In genomic region chr6:114930646-114931045, GRCm38 (mm10) we compare ENCODE assay signal across 11 mouse cellular contexts. TPM values are rescaled to one million over a fixed set of nuclear protein-coding genes. Genes with fewer than 3 reads are reported as not detected.
DNase-seq lines count a peak whose midpoint lies in the region; ATAC-seq and TF ChIP-seq lines count a peak whose summit lies in the region.
"Had no signal": no experiment of that assay in that cellular context is flagged by ENCODE, and none has a peak within 500 bp of the region (broad histone marks: within the 10 kb centered on the region; RNA-seq: fewer than 3 reads in every experiment).

No protein-coding gene starts in this region.

- ATAC-seq in forebrain, embryonic 15.5 days (replicated peaks): no peak
- ATAC-seq in limb, embryonic 13.5 days (ENCODE audit: low FRiP score, low read depth): no peak

- H3K27me3 ChIP-seq in forebrain, embryonic 15.5 days: no peaks in the 10 kb centered on the region
- no peaks in the 10 kb centered on the region for H3K27me3 ChIP-seq in forebrain, embryonic 10.5 days (ENCODE audit: poor library complexity, severe bottlenecking)
- no peaks in the 10 kb centered on the region for H3K27me3 ChIP-seq in limb, embryonic 13.5 days
- H3K27me3 ChIP-seq: liver, embryonic 15.5 days had no signal

- intact Hi-C loops in left cerebral cortex, adult 2 months (cut with DNase I): no loop called here

- H3K36me3 ChIP-seq in forebrain, embryonic 15.5 days: no peaks in the 10 kb centered on the region
- no peaks in the 10 kb centered on the region for H3K36me3 ChIP-seq in forebrain, embryonic 10.5 days (replicated peaks)
- 0 out of 2 replicates have a peak, but pooled peaks cover 3% of the 10 kb centered on the region for H3K36me3 ChIP-seq in limb, embryonic 13.5 days
- H3K36me3 ChIP-seq: liver, embryonic 15.5 days had no signal

- no peak overlapping the region for H3K4me3 ChIP-seq in forebrain, embryonic 15.5 days
- no peak overlapping the region for H3K4me3 ChIP-seq in forebrain, embryonic 10.5 days
- H3K4me3 ChIP-seq in left cerebral cortex, adult 2 months: no peak overlapping the region
- no peak overlapping the region for H3K4me3 ChIP-seq in limb, embryonic 13.5 days
- H3K4me3 ChIP-seq: erythroblast, embryonic 14.5 days; liver, embryonic 15.5 days had no signal

- H3K9me3 ChIP-seq in forebrain, embryonic 15.5 days: no peaks in the 10 kb centered on the region
- H3K9me3 ChIP-seq in forebrain, embryonic 10.5 days: peaks cover 6% of the 10 kb centered on the region; the same call in 1 of the 2 replicates
- H3K9me3 ChIP-seq in limb, embryonic 13.5 days: 0 out of 2 replicates have a peak, but pooled peaks cover 9% of the 10 kb centered on the region
- H3K9me3 ChIP-seq: liver, embryonic 15.5 days had no signal

- no peak for DNase-seq in forebrain, embryonic 10.5 days (ENCODE audit: extremely low spot score, low spot score)
- DNase-seq in left cerebral cortex, adult 2 months (ENCODE audit: extremely low spot score in 1 of 2, low spot score in 2 of 2): no peak
- DNase-seq in left cerebral cortex, adult 9 months (ENCODE audit: low spot score in 2 of 2): no peak
- peak; percentile 8 for DNase-seq in adipocyte (ENCODE audit: low spot score)
- no peak for DNase-seq in embryo, embryonic 11 days
- DNase-seq in MN1 (ENCODE audit: low spot score): no peak

- H3K27ac ChIP-seq in forebrain, embryonic 15.5 days (replicated peaks): no peak overlapping the region
- H3K27ac ChIP-seq in forebrain, embryonic 10.5 days: no peak overlapping the region
- H3K27ac ChIP-seq in left cerebral cortex, adult 2 months: peak overlapping the region; percentile 10; the same call in 1 of the 2 replicates
- H3K27ac ChIP-seq in limb, embryonic 13.5 days: no peak overlapping the region; the same call in 1 of the 2 replicates
- H3K27ac ChIP-seq: liver, embryonic 15.5 days; macrophage had no signal

- WGBS in forebrain, embryonic 15.5 days: 87% methylated on average over 8 of the region's 8 CpGs
- WGBS in forebrain, embryonic 10.5 days: 90% methylated on average over 8 of the region's 8 CpGs
- 83% methylated on average over 8 of the region's 8 CpGs for WGBS in limb, embryonic 13.5 days

- no peak overlapping the region for H3K9ac ChIP-seq in forebrain, embryonic 15.5 days (replicated peaks)
- 0 out of 2 replicates have a peak overlapping the region, but pooled peaks have one; percentile 19 for H3K9ac ChIP-seq in limb, embryonic 13.5 days
- H3K9ac ChIP-seq: liver, embryonic 15.5 days had no signal

- peak overlapping the region; percentile 30; the same call in 1 of the 2 replicates for H3K4me2 ChIP-seq in forebrain, embryonic 15.5 days (replicated peaks)
- peak overlapping the region; percentile 50 for H3K4me2 ChIP-seq in limb, embryonic 13.5 days (replicated peaks)

- H3K4me1 ChIP-seq in forebrain, embryonic 15.5 days: peaks cover 29% of the 10 kb centered on the region
- H3K4me1 ChIP-seq in forebrain, embryonic 10.5 days: peaks cover 20% of the 10 kb centered on the region
- H3K4me1 ChIP-seq in limb, embryonic 13.5 days: peaks cover 50% of the 10 kb centered on the region

- TF ChIP-seq CTCF in left cerebral cortex, adult 2 months (IDR thresholded peaks at IDR 0.05): no peak

RNA-seq across cellular contexts. Expression of gene Vgll4, which starts 39.1 kb away (rescaled TPM):
- 83.1 and 88.6 TPM in 2 replicates for polyA plus RNA-seq in forebrain, embryonic 15.5 days (2015; fragmentation: Nextera tagmentation; extraction: Ambion mirVana)
- polyA plus RNA-seq in forebrain, embryonic 10.5 days (2016; fragmentation: Nextera tagmentation; extraction: Ambion mirVana): 79.0 and 81.7 TPM in 2 replicates
- 10 to 100 TPM; 61.4 to 63.8 TPM for total RNA-seq in left cerebral cortex, adult 2 months (2021)
- polyA plus RNA-seq in limb, embryonic 13.5 days (2015; fragmentation: Nextera tagmentation; extraction: Ambion mirVana): 154 and 156 TPM in 2 replicates
